Mouse (Mus musculus) testis, adult 2 months (tissue): Measurements from ENCODE around the gene Myh1. TPM values are rescaled to one million over a fixed set of nuclear protein-coding genes. Genes with fewer than 3 reads are reported as not detected.

Experiments
- H3K27ac ChIP-seq: fragments of 200-500 bp; 2 replicates; pipeline ENCODE4 v1.5.1; 2012; ENCODE audit warnings: low read depth, low read length; ENCODE audit not compliant: control insufficient read depth, insufficient read depth
- H3K27me3 ChIP-seq: fragments of 200-500 bp; 2 replicates; pipeline ENCODE4 v1.6.1; 2012; ENCODE audit warnings: mild to moderate bottlenecking, low read length, moderate library complexity; ENCODE audit not compliant: control insufficient read depth, insufficient read depth
- H3K36me3 ChIP-seq: fragments of 200-500 bp; 2 replicates; pipeline ENCODE4 v1.6.1; 2012; ENCODE audit warnings: mild to moderate bottlenecking, low read length; ENCODE audit not compliant: control insufficient read depth, insufficient read depth
- H3K4me1 ChIP-seq: fragments of 200-500 bp; 2 replicates; pipeline ENCODE4 v1.6.1; 2012; ENCODE audit warnings: low read length; ENCODE audit not compliant: control insufficient read depth, insufficient read depth
- H3K4me3 ChIP-seq: fragments of 200-500 bp; 2 replicates; pipeline ENCODE4 v1.5.1; 2012; ENCODE audit warnings: low read depth, mild to moderate bottlenecking, low read length, moderate library complexity, mixed read lengths; ENCODE audit not compliant: control insufficient read depth
- CTCF ChIP-seq: fragments of 200-500 bp; IDR thresholded peaks from 2 replicates; pipeline ENCODE4 v1.5.1; 2012; ENCODE audit warnings: low read depth, mild to moderate bottlenecking, inconsistent platforms, low read length, moderate library complexity; ENCODE audit not compliant: control insufficient read depth, insufficient read depth, insufficient replicate concordance
- POLR2A ChIP-seq: fragments of 200-500 bp; IDR thresholded peaks from 2 replicates; pipeline ENCODE4 v1.6.1; 2012; ENCODE audit warnings: low read depth, mild to moderate bottlenecking, inconsistent platforms, low read length, moderate library complexity; ENCODE audit not compliant: control insufficient read depth
- polyA plus RNA-seq: library from polyadenylated mRNA; depleted of rRNA; stranded (reverse); fragments of >200 nt; gene quantifications from 2 replicates; pipeline ENCODE4 v1.2.3, GENCODE M21; 2012

Myh1 gene
- polyA plus RNA-seq, 1 experiment = 0.30 TPM

- Histone ChIP-seq H3K4me3 (no peak overlapping the region), H3K36me3 (no peaks in the 10 kb centered on the region), H3K4me1 (no peaks in the 10 kb centered on the region), H3K27me3 (no peaks in the 10 kb centered on the region), H3K27ac (no peak overlapping the region)
- TF ChIP-seq CTCF = no peak
- TF ChIP-seq POLR2A = no peak
These were observed 39.7 kb upstream of the Myh1 start for GRCm38 (mm10) chr11:67160131-67160530.

- Histone ChIP-seq H3K4me3 (no peak overlapping the region), H3K36me3 (no peaks in the 10 kb centered on the region), H3K27me3 (no peaks in the 10 kb centered on the region), H3K4me1 (no peaks in the 10 kb centered on the region), H3K27ac (no peak overlapping the region)
- TF ChIP-seq CTCF (no peak), POLR2A (no peak)
These were observed 36.2 kb upstream of the Myh1 start for GRCm38 (mm10) chr11:67163701-67164100.

- Histone ChIP-seq H3K27me3 (no peaks in the 10 kb centered on the region), H3K27ac (no peak overlapping the region)
These were observed 35.0 kb upstream of the Myh1 start for GRCm38 (mm10) chr11:67164851-67165250.

GRCm38 (mm10) chr11:67169301-67169700 is 30.6 kb upstream of the Myh1 start:
- Histone ChIP-seq H3K4me1 (no peaks in the 10 kb centered on the region), H3K36me3 (no peaks in the 10 kb centered on the region), H3K4me3 (no peak overlapping the region), H3K27ac (no peak overlapping the region), H3K27me3 (no peaks in the 10 kb centered on the region)
- no peak for TF ChIP-seq POLR2A
- TF ChIP-seq CTCF = no peak

More at GRCm38 (mm10) chr11:67164851-67165250, 35.0 kb upstream of the Myh1 start:
- H3K36me3 ChIP-seq = no peaks in the 10 kb centered on the region
- no peak for TF ChIP-seq POLR2A
- no peak for TF ChIP-seq CTCF
- no peak overlapping the region for H3K4me3 ChIP-seq
- H3K4me1 ChIP-seq = no peaks in the 10 kb centered on the region

- Histone ChIP-seq H3K36me3 (no peaks in the 10 kb centered on the region), H3K27ac (no peak within 1 kb of the TSS), H3K27me3 (no peaks in the 10 kb centered on the region), H3K4me3 (no peak within 1 kb of the TSS), H3K4me1 (no peaks in the 10 kb centered on the region)
- TF ChIP-seq POLR2A (no peak), CTCF (no peak)
These were observed 29.1 kb upstream of the Myh1 start, which contains the start of gene Myh2 for GRCm38 (mm10) chr11:67170727-67171126. Gene Myh2 (plus strand): TSS chr11:67171027.

GRCm38 (mm10) chr11:67172439-67172838 is 27.4 kb upstream of the Myh1 start:
- no peaks in the 10 kb centered on the region for H3K36me3 ChIP-seq
- H3K4me3 ChIP-seq = no peak overlapping the region
- no peak overlapping the region for H3K27ac ChIP-seq
- H3K4me1 ChIP-seq = no peaks in the 10 kb centered on the region
- H3K27me3 ChIP-seq = no peaks in the 10 kb centered on the region
- TF ChIP-seq CTCF (no peak), POLR2A (no peak)

- Histone ChIP-seq H3K4me3 (no peak overlapping the region), H3K27me3 (no peaks in the 10 kb centered on the region), H3K27ac (no peak overlapping the region), H3K4me1 (no peaks in the 10 kb centered on the region), H3K36me3 (no peaks in the 10 kb centered on the region)
- TF ChIP-seq CTCF (no peak), POLR2A (no peak)
These were observed 23.5 kb upstream of the Myh1 start for GRCm38 (mm10) chr11:67176376-67176775.

- Histone ChIP-seq H3K4me3 (no peak overlapping the region), H3K36me3 (no peaks in the 10 kb centered on the region), H3K27me3 (no peaks in the 10 kb centered on the region), H3K4me1 (no peaks in the 10 kb centered on the region), H3K27ac (no peak overlapping the region)
- TF ChIP-seq CTCF (no peak), POLR2A (no peak)
These were observed 9.5 kb upstream of the Myh1 start for GRCm38 (mm10) chr11:67190316-67190715.
